Mouse (Mus musculus) heart, embryonic 15.5 days (tissue): ENCODE data around the gene BC004004. TPM values are rescaled to one million over a fixed set of nuclear protein-coding genes. Genes with fewer than 3 reads are reported as not detected.
A peak's percentile ranks its signal among the peaks of the same experiment; 100 is the strongest.
"Not testable (repeated sequence)": the region's sequence is repeated elsewhere in the genome, so short reads cannot be mapped to it uniquely, and the experiment has no call there.

Source experiments
- ATAC-seq: fragments of 200-750 bp; cut with Nextera tagmentation; replicated peaks from 2 replicates; pipeline ENCODE4 v1.8.0; 2017; ENCODE audit warnings: low read depth, moderate TSS enrichment; ENCODE audit not compliant: insufficient number of reproducible peaks, insufficient read depth, low FRiP score
- H3K27ac ChIP-seq: fragments of 300-500 bp; sonication (generic); 2 replicates; pipeline ENCODE4 v1.5.1; 2015; ENCODE audit warnings: mild to moderate bottlenecking, inconsistent platforms
- H3K27me3 ChIP-seq: fragments of 300-500 bp; sonication (generic); 2 replicates; pipeline ENCODE4 v1.6.1; 2015; ENCODE audit warnings: inconsistent platforms
- H3K36me3 ChIP-seq: fragments of 300-500 bp; sonication (generic); 2 replicates; pipeline ENCODE4 v1.6.1; 2015; ENCODE audit warnings: mild to moderate bottlenecking, inconsistent platforms
- H3K4me1 ChIP-seq: fragments of 300-500 bp; sonication (generic); replicated peaks from 2 replicates; pipeline ENCODE4 v1.6.1; 2015; ENCODE audit warnings: inconsistent platforms
- H3K4me2 ChIP-seq: fragments of 300-500 bp; sonication (generic); 2 replicates; pipeline ENCODE4 v1.6.1; 2015; ENCODE audit warnings: inconsistent platforms, mild to moderate bottlenecking, moderate library complexity
- H3K4me3 ChIP-seq: fragments of 300-500 bp; sonication (generic); 2 replicates; pipeline ENCODE4 v1.5.1; 2015; ENCODE audit warnings: mild to moderate bottlenecking, inconsistent platforms
- H3K9ac ChIP-seq: fragments of 300-500 bp; sonication (generic); 2 replicates; pipeline ENCODE4 v1.6.1; 2015; ENCODE audit warnings: mild to moderate bottlenecking, inconsistent platforms
- H3K9me3 ChIP-seq: fragments of 300-500 bp; sonication (generic); replicated peaks from 2 replicates; pipeline ENCODE4 v1.6.1; 2016; ENCODE audit warnings: inconsistent platforms
- WGBS: fragments of 180-500 bp; shearing (Covaris S2); methylation state at CpG from one replicate; pipeline ENCODE4 v1.1.7; 2015; ENCODE audit warnings: mixed read lengths; 5-methylcytosine and 5-hydroxymethylcytosine counted together
- polyA plus RNA-seq: library from polyadenylated mRNA; unstranded; fragments of >200 nt; fragmentation: Nextera tagmentation; extraction: Ambion mirVana; gene quantifications from 2 replicates; pipeline ENCODE4 v1.2.1, GENCODE M21; 2015

Gene BC004004
- polyA plus RNA-seq, 1 experiment from 2014 or later: 91.1 TPM

GRCm38 (mm10) chr17:29312082-29312481 lies 43.5 kb downstream of the BC004004 start:
- WGBS: 86% methylated on average over 2 of the region's 2 CpGs
- H3K36me3 ChIP-seq: no peaks in the 10 kb centered on the region

GRCm38 (mm10) chr17:29313300-29313699 lies 44.7 kb downstream of the BC004004 start:
- Histone ChIP-seq H3K9me3 (no peaks in the 10 kb centered on the region), H3K27me3 (no peaks in the 10 kb centered on the region), H3K9ac (no peak overlapping the region), H3K4me2 (no peak overlapping the region), H3K27ac (no peak overlapping the region), H3K36me3 (no peaks in the 10 kb centered on the region), H3K4me1 (0 out of 2 replicates have a peak, but pooled peaks cover 5% of the 10 kb centered on the region), H3K4me3 (no peak overlapping the region)
- no peak for ATAC-seq

More at GRCm38 (mm10) chr17:29312082-29312481, 43.5 kb downstream of the BC004004 start:
- Histone ChIP-seq H3K4me2 (no peak overlapping the region), H3K4me1 (0 out of 2 replicates have a peak, but pooled peaks cover 5% of the 10 kb centered on the region), H3K27me3 (no peaks in the 10 kb centered on the region), H3K9me3 (no peaks in the 10 kb centered on the region), H3K4me3 (no peak overlapping the region), H3K9ac (no peak overlapping the region), H3K27ac (no peak overlapping the region)
- no peak for ATAC-seq

GRCm38 (mm10) chr17:29315672-29316465 lies 47.3 kb downstream of the BC004004 start:
- no peak overlapping the region for H3K9ac ChIP-seq
- WGBS: 55% methylated on average over 9 of the region's 9 CpGs
- H3K9me3 ChIP-seq: no peaks in the 10 kb centered on the region
- H3K27ac ChIP-seq: peak overlapping the region; percentile 61
- H3K4me1 ChIP-seq: peaks cover 11% of the 10 kb centered on the region
- ATAC-seq: no peak
- no peaks in the 10 kb centered on the region for H3K27me3 ChIP-seq
- H3K36me3 ChIP-seq: no peaks in the 10 kb centered on the region
- H3K4me3 ChIP-seq: no peak overlapping the region
- no peak overlapping the region for H3K4me2 ChIP-seq

- Histone ChIP-seq H3K36me3 (no peaks in the 10 kb centered on the region), H3K27me3 (peaks cover 4% of the 10 kb centered on the region), H3K9me3 (no peaks in the 10 kb centered on the region), H3K4me3 (no peak overlapping the region), H3K9ac (no peak overlapping the region), H3K4me2 (no peak overlapping the region), H3K4me1 (peaks cover 13% of the 10 kb centered on the region), H3K27ac (peak overlapping the region; percentile 61)
- no peak for ATAC-seq
- 46% methylated on average over 3 of the region's 3 CpGs for WGBS
These were observed 48.3 kb downstream of the BC004004 start for GRCm38 (mm10) chr17:29316891-29317290.

- not testable (repeated sequence) for H3K4me3 ChIP-seq, H3K9me3 ChIP-seq, H3K27me3 ChIP-seq, H3K9ac ChIP-seq, H3K4me2 ChIP-seq, H3K36me3 ChIP-seq, ATAC-seq
- 86% methylated on average over 3 of the region's 3 CpGs for WGBS
- Histone ChIP-seq H3K27ac (peak within 1 kb of the TSS; percentile 61), H3K4me1 (peaks cover 17% of the 10 kb centered on the region)
These were observed 48.8 kb downstream of the BC004004 start, which contains the start of gene Pi16 for GRCm38 (mm10) chr17:29317380-29317779. TSS of gene Pi16 (plus strand) at chr17:29317680.

GRCm38 (mm10) chr17:29318731-29319250 lies 50.2 kb downstream of the BC004004 start:
- ATAC-seq: no peak

GRCm38 (mm10) chr17:29319476-29319875 lies 50.9 kb downstream of the BC004004 start:
- H3K27ac ChIP-seq: no peak overlapping the region
- H3K4me2 ChIP-seq: no peak overlapping the region
- no peaks in the 10 kb centered on the region for H3K36me3 ChIP-seq
- ATAC-seq: no peak
- H3K4me1 ChIP-seq: peaks cover 21% of the 10 kb centered on the region
- H3K27me3 ChIP-seq: peaks cover 18% of the 10 kb centered on the region
- no peak overlapping the region for H3K4me3 ChIP-seq
- no peaks in the 10 kb centered on the region for H3K9me3 ChIP-seq
- H3K9ac ChIP-seq: no peak overlapping the region
- WGBS: 81% methylated on average over 7 of the region's 7 CpGs

More at GRCm38 (mm10) chr17:29318731-29319250, 50.2 kb downstream of the BC004004 start:
- Histone ChIP-seq H3K4me1 (peaks cover 21% of the 10 kb centered on the region), H3K36me3 (no peaks in the 10 kb centered on the region), H3K9me3 (no peaks in the 10 kb centered on the region), H3K4me2 (no peak overlapping the region), H3K9ac (no peak overlapping the region), H3K27me3 (peaks cover 18% of the 10 kb centered on the region), H3K27ac (no peak overlapping the region), H3K4me3 (no peak overlapping the region)
- 47% methylated on average over 6 of the region's 6 CpGs for WGBS

- Histone ChIP-seq H3K4me1 (peaks cover 21% of the 10 kb centered on the region), H3K9me3 (no peaks in the 10 kb centered on the region), H3K4me3 (no peak overlapping the region), H3K27ac (no peak overlapping the region), H3K36me3 (no peaks in the 10 kb centered on the region), H3K9ac (no peak overlapping the region), H3K4me2 (no peak overlapping the region), H3K27me3 (peaks cover 18% of the 10 kb centered on the region)
- 54% methylated on average over 8 of the region's 8 CpGs for WGBS
- ATAC-seq: no peak
These were observed 51.5 kb downstream of the BC004004 start for GRCm38 (mm10) chr17:29319881-29320639.

GRCm38 (mm10) chr17:29321765-29322602 lies 53.4 kb downstream of the BC004004 start:
- Histone ChIP-seq H3K27ac (no peak overlapping the region), H3K4me3 (no peak overlapping the region; the same call in 1 of the 2 replicates), H3K27me3 (peaks cover 31% of the 10 kb centered on the region), H3K36me3 (no peaks in the 10 kb centered on the region), H3K9ac (no peak overlapping the region), H3K4me2 (peak overlapping the region; percentile 40), H3K9me3 (no peaks in the 10 kb centered on the region), H3K4me1 (peaks cover 25% of the 10 kb centered on the region)
- no peak for ATAC-seq
- 32% methylated on average over 41 of the region's 41 CpGs for WGBS

GRCm38 (mm10) chr17:29322603-29322962 lies 54.0 kb downstream of the BC004004 start:
- H3K36me3 ChIP-seq: no peaks in the 10 kb centered on the region
- no peak overlapping the region for H3K9ac ChIP-seq

More at GRCm38 (mm10) chr17:29322603-29322962, 54.0 kb downstream of the BC004004 start:
- no peak overlapping the region for H3K27ac ChIP-seq
- 24% methylated on average over 18 of the region's 18 CpGs for WGBS
- peaks cover 37% of the 10 kb centered on the region for H3K27me3 ChIP-seq
- H3K4me3 ChIP-seq: no peak overlapping the region; the same call in 1 of the 2 replicates
- peaks cover 25% of the 10 kb centered on the region for H3K4me1 ChIP-seq
- ATAC-seq: 0 out of 2 replicates have a peak, but pooled peaks have one; percentile 50
- H3K4me2 ChIP-seq: peak overlapping the region; percentile 40
- H3K9me3 ChIP-seq: no peaks in the 10 kb centered on the region
